Mouse (Mus musculus): Measurements from ENCODE around the gene Ascl5. TPM values are rescaled to one million over a fixed set of nuclear protein-coding genes. Genes with fewer than 3 reads are reported as not detected.

Ascl5 gene
- total RNA-seq, 2 experiments from 2014 or later = not detected

Other genes starting within 250 kb of the Ascl5 start
- gene Lad1, start 232.2 kb upstream of the Ascl5 start, total RNA-seq (2021) = 1 to 10 TPM; 5.6 to 8.2 TPM
- gene Tnnt2, start 214.4 kb upstream of the Ascl5 start, total RNA-seq (2021) = 1,000 to 10,000 TPM; 8,733 to 8,759 TPM
- gene Pkp1, start 131.6 kb upstream of the Ascl5 start, total RNA-seq (2021) = not detected
- gene Igfn1, start 44.5 kb upstream of the Ascl5 start, total RNA-seq (2021) = not detected
- gene Tmem9, start 42.7 kb upstream of the Ascl5 start, total RNA-seq (2021) = 10 to 100 TPM; 16.1 to 19.4 TPM
- gene Cacna1s, start 1.9 kb downstream of the Ascl5 start, total RNA-seq (2021) = 1 to 10 TPM; 3.4 to 5.7 TPM
- gene Kif21b, start 80.6 kb downstream of the Ascl5 start, total RNA-seq (2021) = under 1 TPM; 0.92 to 0.95 TPM
- not detected for gene Mroh3, start 162.0 kb downstream of the Ascl5 start, total RNA-seq (2021)
- gene Inava, start 183.5 kb downstream of the Ascl5 start, total RNA-seq (2021) = not detected
- gene Gpr25, start 210.1 kb downstream of the Ascl5 start, total RNA-seq (2021) = not detected

Data from heart, postnatal 36 days (tissue).